Mouse (Mus musculus) T-helper 1 cell (primary cell): ENCODE results near the gene Apoc4.

Experiments used
- in situ Hi-C: fragments of 300-600 bp; cut with MboI, MseI; formaldehyde crosslinking; loops from one replicate; pipeline ENCODE4 v1.15.1; 2025; ENCODE audit warnings: high pct_unique_total_duplicates

Gene Apoc4

DNA sequence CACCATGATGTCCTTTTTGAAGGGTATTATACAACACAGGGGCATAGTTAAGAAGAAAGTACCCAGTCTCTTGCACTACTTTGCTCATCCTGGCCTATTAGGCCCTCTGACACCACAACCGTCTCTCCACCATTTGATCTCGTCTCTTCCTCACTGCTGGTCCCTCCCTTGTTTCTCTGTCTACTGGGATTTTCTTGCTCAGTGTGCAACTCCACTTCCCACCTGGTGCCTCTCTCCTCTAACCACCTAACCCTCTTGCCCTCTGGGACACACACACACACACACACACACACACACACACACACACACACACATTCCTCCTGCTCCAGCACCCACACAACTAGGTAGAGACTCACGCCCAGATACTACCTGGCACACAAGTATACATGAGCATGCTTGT, 2.4 kb downstream of the Apoc4 start:
- in situ Hi-C loops = no loop called here

DNA sequence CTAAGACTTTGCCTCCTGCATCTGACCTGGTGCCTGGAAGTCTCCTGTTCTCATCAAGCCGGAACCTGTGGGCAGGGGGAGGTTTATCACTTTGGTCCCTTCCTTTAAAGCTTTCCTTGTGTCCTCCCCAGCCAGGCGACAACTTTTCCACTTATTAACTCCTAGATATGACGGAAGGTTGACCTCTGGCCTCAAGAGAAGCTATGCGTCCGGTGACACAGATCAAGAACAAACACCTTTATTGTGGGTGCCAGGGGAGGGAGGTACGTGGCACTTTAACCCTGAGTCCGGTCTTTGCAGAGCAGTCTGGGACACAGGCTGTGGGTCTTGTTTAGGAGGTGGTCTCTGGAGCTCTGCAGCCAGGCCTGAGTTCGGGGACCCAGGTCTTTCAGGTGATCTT, 3.4 kb downstream of the Apoc4 start, which contains the start of gene Apoc2:
Apoc2 (minus strand) TSS at position 70 of the 400 bp plus-strand sequence.
- in situ Hi-C loops = no loop called here

DNA sequence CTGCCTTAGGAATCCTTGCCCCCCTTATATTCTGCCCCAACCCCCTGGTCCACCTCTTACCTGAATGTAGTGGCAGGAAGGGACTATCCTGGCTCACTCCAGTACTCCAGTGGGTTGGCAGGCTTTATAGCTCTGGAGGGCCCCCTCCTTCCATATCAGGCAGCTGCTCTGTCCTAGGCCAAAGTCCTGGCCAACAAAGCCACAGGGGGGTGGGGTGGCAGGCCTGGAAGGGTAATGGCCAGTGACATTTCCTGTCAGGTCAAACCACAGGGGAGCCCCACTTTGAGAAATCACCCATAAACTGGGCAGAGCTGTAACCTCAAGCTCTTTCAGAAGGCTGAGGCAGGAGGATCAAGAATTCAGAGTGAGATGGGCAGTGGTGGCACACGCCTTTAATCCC, 4.6 kb downstream of the Apoc4 start:
- in situ Hi-C loops = no loop called here

DNA sequence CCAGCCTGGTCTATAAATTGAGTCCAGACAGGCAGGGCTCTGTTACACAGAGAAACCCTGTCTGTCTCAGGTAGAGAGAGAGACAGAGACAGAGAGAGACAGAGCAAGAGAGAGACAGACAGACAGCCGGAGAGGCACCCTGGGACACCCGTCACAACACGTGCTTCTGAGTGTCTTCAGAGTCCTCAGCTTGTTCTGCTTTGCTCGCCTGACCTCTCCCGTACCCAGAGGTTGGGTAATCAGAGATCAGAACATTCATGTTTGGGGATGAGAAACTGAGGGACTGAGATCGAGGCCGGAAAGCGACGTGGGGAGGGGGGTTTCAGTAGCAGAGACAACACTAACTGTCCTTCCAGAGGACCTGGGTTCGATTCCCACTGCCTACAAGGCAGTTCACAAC, 5.5 kb downstream of the Apoc4 start:
- in situ Hi-C loops = no loop called here

DNA sequence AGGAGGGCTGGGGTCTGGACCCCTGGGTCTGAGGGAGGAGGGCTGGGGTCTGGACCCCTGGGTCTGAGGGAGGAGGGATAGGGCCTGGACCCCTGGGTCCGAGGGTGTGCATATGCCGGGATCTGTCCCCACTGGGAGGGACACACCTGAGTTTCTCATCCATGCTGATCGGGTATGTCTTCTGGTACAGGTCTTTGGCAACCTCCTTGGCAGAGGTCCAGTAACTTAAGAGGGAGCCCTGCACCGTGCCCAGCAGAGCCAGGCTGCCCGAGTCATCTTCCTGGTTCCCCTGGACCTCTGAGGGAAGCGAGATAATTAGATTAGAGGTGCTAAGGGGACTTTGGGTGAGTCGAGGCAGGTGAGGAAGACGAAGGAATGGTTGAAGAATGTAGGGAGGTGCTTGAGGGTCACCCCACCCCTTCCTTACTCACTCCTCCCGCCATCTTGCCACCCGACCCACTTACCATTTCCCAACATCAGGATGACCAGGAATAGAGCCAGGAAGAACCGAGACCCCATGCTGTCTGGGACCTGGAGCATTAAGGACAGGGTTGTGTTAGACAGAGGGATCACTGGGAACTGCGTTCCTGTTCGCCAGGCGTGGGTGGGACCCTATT, 8.1 kb downstream of the Apoc4 start:
- in situ Hi-C loops = no loop called here

DNA sequence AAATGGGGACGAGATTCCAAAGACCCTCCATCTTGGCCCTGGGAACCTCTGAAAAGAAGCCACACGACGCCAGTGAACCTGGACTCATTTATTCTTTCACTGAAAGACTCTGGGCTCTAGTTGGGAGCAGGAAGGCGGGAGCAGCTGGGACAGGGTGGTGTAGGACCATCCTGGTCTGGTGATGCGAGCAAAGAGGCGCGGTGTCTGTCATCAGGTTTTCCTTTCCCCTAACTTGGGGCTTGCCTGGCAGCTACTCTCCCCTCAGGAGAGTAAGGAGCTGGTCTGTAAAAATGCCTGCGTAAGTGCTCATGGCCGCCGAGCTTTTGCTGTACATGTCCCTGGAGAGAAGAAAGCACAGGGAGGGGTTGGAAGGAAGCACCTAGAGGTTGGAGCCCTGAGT, 9.8 kb downstream of the Apoc4 start:
- in situ Hi-C loops = no loop called here

DNA sequence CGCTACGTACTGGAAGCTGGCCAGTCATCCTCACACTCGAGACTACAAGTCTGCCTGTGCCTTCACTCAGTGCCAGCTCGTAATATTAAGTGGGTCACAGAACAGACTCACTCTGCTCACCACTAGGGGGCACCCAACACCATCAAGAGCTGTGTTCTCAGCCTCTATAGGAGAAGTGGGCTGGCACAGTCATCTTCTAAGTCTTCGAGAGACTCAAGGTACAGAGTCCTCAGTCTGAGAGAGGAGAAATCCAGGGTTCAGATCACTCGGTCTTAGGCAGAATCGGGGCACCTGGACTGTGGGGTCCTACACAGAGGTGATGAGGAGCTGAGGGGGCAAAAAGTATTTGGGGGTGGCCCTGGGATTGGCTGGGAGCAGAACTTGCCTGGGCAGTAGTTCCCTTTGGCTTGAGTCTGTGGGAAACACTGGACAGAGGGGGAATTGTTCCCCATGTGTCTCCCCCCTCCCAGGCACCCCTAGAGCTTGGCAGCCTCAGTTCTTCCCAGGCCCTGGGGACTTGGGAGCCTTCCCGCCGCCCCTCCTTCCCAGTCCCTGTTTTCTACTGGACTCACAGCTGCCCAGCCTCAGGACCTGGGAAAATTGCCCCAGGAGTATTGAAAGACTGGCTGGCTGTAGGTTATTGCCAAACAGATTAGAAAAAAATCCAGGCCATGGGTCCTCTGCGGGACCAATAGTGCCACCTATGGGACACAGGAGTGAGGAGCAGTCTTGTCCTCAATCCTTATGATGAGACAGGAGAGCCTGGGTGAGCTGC, 12.1 kb downstream of the Apoc4 start:
- in situ Hi-C loops = no loop called here

DNA sequence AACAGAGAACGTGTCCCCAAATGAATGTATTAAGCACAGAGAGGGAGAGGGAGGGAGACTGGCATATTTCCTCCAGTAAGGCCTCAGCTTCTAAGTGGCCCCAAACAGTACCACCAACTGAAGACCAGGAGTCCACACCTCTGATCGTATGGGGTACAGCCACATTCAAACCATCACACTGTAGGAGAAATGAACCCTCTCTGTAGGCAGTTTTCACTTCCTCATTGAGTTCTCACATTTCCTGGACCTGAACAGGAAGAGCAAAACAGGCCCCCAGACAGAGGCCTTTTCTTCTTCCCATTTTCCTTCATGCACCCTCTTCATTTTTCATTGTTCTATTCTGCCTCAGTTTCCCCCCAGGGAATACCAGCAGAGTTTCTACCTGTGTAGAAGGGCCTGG, 13.8 kb downstream of the Apoc4 start:
- in situ Hi-C loops = no loop called here

DNA sequence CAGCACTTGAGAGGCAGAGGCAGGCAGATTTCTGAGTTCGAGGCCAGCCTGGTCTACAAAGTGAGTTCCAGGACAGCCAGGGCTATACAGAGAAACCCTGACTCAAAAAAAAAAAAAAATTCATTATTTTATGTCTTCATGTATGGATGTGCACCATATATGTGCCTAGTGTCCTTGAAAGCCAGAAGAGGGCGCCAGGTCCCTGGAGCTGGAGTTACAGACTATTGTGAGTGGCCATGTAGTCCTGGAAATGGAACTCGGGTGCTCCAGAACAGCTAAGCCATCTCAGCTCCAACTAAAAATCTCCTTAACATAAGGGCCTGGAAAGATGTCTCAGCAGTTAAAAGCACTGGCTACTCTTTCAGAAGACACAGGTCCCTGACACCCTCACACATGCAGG, 14.5 kb downstream of the Apoc4 start:
- in situ Hi-C loops = no loop called here

DNA sequence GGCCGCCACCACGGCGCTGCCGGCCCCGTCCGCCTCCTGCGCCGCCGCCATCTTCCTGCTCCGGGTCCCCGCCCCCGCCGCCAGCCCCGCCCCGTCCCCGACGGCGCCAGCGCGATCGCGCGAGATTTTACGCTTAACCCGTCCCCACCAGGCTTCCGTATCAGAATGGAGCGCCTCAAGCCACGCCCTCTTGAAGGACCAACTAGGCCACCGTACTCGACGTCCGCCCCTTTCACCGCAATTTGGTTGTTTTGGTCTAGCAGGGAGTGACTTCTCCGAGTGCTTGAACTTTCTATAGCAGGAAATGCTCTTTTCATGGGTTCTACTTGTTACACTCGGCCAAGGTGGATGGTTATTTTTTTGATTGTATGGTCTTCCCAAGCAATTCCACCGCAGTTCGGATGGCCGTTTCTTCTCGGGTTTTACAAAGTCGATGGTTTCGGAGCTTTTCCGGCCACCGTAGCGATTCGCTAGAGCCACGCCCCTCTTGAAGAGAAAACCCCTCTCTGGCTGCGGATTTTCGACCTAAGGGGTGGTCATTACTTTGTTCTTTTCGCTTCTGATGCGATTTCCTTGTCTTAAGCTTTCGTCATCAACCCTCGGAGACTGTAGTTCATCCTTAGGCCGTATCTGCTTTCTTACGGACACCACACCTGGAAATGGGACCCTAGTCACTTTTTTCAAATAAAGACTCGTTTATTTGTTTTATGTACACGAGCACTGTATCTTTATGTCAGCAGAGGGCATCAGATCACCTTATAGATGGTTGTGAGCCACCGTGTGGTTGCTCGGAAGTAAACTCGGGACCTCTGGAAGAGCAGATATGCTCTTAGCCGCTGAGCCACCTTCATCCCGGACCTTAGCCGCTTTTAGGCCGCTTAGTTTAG, 16.1 kb downstream of the Apoc4 start, which contains the start of gene Clptm1:
Clptm1 (minus strand) TSS at position 79 of the 887 bp plus-strand sequence.
- in situ Hi-C loops = no loop called here

DNA sequence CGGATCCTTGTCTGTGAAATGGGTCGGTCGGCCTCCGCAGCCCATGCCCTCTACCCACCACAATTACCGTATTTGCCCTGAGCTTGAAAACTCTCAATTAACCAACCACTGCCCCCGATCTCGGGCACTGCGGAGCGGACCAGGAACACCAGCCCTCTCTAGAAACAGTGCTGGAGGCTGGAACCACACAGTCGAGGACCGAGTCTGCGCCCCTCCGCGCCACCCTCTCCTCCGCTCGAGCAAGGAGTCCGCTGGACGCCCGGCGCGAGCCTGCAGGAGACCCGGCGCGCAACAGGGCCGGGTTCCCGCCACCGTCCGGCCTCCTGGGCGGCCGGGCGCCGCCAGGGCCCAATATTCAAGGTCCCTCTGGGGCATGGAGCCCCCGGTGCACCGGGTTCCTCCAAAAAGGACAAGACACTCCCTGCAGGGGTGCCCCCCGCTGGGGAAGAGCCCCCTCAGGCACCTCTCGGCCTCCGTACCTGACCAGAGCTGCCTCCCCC, 16.8 kb downstream of the Apoc4 start:
- in situ Hi-C loops = no loop called here

DNA sequence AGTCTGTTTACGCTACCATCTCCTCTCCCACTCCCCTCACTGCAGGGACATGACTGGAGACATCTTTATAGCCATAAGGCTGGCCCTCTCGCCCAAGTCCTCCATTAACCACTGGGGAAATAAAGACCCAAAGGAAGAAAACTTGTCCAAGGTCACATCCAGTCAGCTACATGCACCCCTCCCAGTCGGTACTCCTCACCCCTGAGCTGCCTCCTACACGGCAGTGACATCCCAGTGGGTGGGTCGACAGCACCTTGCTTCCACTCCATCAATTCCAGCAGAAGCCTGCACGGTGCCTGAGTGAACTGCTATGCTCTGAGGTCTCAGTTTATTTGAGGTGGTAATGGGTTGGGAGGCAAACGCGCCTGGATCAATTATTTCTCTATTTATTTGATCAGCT, 17.3 kb downstream of the Apoc4 start:
- in situ Hi-C loops = no loop called here

DNA sequence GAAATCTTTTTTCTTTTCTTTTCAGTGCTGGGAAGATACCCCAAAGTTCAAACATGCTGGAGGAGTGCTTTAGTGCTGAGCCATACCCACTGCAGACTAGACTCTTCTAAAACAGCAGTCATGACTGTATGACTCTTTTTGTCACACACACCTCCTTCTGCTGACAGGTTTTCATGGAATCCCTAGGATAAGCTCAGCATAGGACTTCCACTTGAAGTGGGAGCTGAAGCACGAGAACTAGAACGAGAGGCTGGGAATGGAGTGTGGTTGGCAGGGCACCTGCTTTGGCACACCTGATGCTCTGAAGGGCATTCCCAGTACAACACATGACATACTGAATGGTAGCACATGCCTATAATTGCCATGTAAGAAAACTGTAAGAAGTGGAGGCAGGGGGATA, 28.7 kb downstream of the Apoc4 start:
- in situ Hi-C loops = no loop called here

DNA sequence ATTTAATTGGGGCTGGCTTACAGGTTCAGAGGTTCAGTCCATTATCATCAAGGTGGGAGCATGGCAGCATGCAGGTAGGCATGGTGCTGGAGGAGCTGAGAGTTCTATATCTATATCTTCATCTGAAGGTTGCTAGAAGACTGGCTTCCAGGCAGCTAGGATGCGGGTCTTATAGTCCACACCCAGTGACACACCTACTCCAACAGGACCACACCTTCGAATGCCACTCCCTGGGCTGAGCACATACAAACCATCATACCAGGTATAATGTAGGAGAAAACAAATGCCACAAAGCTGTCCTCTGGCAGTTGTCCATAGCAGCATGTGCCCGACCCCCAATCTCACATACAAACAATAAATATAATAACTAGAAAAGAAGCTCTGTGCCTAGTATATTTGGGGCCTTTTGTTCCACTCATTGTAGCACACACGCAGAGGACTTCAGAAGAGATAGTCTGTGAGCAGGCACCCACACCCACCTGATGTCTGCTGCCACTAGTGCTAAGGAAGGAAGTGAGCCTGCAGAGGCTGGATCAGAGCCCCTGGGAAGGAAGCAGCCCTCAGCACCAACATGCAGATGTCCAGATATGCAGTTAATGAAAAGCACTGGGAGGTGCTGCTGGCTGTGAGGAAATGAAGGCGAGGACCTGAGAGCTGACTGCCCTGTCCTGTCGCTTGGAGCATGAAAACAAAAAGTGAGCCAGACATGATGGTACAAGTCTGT, 30.1 kb downstream of the Apoc4 start:
- in situ Hi-C loops = no loop called here

DNA sequence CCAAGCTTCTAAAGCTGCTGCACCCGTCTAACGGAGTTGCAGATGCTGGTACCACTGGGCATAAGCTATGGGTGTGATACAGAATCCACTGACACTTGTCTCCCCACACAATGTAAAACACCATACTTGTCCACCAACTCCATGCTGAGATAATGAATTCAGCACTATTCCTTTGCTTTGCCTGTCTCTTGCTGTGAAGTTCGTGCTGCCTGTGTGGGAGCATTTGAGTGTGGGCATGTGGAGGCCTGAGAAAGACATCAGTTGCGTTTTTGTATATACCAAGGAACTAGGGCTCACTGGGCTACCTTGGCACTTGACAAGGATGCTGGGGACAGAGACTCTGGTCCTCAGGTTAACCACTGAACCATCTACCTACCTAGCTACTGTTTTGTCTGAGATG, 40.1 kb downstream of the Apoc4 start:
- in situ Hi-C loops = no loop called here

DNA sequence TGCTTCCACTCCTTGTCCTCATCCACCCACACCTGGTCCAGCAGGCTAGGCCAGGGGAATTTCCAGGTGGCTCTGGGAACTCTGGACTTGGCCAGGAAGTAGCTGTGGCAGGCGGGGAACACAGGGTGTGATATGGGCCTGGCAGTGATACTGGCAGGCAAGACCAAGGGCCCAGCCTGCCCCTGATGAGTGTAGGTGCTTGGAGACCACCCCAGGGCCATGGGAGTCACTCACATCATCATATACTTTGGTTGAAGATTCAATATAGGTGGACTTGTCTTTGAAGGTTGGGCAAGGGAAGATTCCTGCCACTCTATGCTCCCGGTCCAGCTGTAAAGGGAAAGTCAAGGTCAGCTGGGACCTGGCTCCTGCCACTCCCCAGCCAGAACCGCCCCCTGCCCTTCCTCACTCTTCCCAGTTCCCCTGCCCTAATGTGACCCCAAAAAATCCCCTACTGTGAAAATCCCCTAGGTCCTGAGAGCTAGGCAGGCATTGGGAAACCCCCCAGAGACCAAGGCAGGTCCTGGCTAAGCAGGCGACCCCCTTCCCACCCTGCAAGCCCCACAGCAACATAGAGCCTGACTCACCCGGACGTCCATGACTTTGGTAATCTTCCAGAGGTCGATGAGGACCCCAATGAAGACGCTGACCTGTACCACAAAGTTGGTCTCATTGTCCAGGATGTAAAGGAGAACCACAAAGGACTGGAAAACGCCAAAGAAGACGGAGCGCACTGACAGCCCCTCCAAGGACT, 46.0 kb downstream of the Apoc4 start:
- in situ Hi-C loops = no loop called here

DNA sequence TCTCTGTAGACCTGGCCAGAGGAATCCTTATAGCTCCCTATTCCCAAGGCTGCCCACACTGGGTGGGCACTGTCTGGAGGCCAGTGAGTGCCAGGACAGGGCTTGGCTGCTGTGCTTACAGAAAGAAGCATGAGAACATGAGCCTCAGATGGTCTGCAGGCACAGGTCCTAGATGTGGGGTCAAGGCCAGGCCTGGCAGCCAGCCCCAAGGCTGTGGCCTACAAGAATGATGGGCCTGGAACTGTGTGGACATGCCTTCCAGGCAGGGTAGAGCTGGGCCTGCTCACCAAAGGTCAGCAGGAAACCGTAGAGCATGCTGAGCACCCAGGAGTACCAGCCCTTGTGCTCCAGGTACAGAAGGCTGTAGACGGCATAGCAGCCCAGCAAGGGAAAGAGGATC, 46.7 kb downstream of the Apoc4 start:
- in situ Hi-C loops = no loop called here

DNA sequence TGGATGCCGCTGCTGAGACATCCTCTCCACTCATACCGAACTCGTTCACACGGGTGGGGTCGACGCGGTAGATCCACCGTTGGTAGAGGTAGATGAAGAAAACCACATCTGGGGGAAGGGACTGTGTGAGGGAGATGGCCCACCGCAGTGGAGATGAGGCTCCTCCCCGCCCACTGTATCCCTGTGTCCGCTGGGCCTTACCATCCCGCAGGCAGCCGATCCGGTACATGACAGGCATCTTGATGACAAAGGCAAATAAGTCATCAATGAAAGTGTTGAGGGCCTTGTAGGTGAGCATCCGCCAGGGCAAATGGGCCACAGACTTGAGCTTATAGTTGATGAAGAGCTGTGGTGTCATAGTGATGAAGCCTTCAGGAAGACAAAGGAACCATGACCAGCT, 47.4 kb downstream of the Apoc4 start:
- in situ Hi-C loops = no loop called here

DNA sequence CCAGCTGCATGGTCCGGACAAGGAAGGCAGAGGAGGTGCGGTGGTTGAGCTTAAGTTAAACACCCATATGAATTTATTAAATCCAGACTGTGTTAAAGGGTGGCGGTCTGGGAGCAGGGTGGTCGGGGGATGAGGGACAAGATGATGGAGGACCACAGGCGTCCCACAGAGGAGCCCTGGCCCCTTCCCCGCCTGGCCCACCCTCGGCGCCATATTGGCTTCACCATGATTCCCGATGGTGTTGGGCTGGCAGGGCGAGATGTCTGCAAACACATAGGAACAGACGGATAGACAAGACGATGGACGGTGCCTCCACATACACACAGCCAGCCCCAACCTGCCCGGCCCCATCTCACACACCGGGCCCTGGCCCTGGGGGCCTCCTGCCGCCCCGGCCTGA, 48.1 kb downstream of the Apoc4 start:
- in situ Hi-C loops = no loop called here

DNA sequence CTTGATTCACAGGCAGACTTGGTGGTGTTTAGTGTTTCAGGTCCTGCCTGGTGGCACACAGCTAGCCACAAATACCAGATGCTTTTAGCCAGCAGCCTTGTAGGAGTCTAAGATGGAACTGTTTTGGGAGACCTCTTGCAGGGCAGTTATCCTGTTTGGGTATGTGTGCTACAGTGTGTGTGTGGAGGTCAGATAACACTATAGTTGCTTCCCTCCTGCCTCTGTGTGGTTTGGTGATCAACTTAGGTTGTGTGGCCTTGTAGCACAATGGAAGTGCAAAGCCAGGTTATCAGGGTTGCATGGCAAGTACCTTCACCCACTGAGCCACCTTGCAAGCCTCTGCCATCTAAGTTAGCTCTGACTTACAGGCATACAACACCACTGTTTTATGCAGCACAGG, 48.6 kb downstream of the Apoc4 start:
- in situ Hi-C loops = no loop called here

DNA sequence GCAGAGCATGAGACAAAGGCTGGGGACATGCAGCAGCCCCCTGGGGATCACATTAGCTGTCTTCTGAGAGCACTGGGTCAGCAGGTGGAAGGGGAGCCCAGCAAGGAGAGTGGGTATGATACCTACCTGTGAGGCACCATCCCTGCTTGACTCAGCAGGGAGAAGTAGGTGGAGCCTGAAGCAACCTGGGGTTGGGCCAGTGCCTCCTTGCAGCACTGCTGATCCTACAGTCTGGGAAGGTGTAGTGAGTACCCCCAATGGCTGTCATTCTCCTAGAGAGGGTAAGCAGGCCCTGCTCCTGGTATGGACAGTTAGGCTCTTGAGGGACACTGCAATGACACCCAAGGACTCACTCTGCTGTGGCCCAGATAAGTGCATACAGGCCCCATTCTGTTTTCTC, 49.0 kb downstream of the Apoc4 start:
- in situ Hi-C loops = no loop called here
